Mouse (Mus musculus): ENCODE results near the gene Apln. TPM values are rescaled to one million over a fixed set of nuclear protein-coding genes. Genes with fewer than 3 reads are reported as not detected.

The Apln gene
- polyA plus RNA-seq, 1 experiment from 2014 or later = 4.1 TPM

DNA sequence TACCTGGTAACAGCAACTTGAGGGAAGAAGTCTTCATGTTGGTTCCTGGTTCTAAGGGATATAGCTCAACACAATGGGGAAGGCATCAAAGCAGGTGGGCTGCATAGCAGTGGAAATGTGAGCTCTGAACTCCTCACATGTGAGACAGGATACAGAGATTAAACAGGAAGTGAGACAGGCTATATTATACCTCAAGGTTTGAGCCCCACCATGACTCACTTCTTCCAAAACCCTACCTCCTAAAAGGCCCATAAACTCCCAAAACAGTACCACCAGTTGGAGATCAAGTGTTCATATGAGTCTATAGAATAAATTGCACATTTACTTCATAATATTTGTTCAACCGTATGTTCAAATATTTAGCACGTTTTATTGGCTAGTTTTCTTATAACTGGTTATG is 11.7 kb upstream of the Apln start:
- ATAC-seq (ENCODE audit: low FRiP score, low read depth) = no peak
- Histone ChIP-seq H3K4me3 (no peak overlapping the region), H3K27me3 (no peaks in the 10 kb centered on the region), H3K9ac (replicated peaks) (no peak overlapping the region), H3K27ac (replicated peaks) (no peak overlapping the region), H3K4me1 (no peaks in the 10 kb centered on the region), H3K36me3 (no peaks in the 10 kb centered on the region), H3K9me3 (no peaks in the 10 kb centered on the region), H3K4me2 (replicated peaks) (no peak overlapping the region)
- 85% methylated on average over 2 of the region's 2 CpGs for WGBS

DNA sequence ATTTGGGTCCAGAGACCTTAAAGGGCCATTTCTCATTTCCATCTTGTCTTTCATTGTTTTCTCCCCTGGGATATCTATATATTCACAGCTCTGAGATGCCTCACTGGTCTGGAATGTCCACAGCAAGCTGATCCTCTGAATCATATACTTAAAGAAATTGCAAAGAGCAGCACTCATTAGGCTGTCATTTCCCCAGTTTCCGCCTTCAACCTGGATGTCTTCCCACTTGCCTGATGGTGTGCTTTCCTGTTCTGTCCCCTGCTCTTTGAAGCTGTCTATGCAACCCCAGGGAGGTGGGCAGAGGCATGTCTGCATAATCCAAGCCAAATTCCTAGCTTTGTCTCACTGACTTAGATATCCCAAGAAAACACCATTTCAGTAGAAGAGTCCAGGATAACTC is 9.6 kb upstream of the Apln start:
- H3K36me3 ChIP-seq = no peaks in the 10 kb centered on the region
- no peak for ATAC-seq (ENCODE audit: low FRiP score, low read depth)
- no peaks in the 10 kb centered on the region for H3K4me1 ChIP-seq
- no peaks in the 10 kb centered on the region for H3K9me3 ChIP-seq
- WGBS = 87% methylated on average over 1 of the region's 1 CpGs
- H3K27ac ChIP-seq (replicated peaks) = no peak overlapping the region
- H3K27me3 ChIP-seq = no peaks in the 10 kb centered on the region
- H3K4me2 ChIP-seq (replicated peaks) = no peak overlapping the region
- no peak overlapping the region for H3K9ac ChIP-seq (replicated peaks)
- no peak overlapping the region for H3K4me3 ChIP-seq

DNA sequence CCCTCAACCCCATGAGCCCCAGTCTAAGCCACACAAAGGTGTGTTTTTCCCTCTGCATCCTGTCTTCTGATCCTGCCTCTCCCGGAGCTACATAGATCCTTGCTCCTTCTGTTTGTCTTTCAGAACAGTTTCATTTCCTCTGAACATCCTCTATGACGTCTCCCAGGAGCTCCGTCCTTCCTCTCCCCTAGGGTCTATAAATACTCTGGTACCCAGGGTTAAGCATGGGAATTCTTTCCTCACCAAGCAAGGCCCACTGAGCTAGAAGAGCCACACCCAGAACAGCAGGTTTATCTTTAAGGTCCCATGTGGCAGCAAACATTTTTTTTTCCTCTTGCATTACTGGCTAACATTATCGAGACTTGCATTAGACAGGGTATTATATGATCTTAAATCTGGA is 8.1 kb upstream of the Apln start:
- H3K9ac ChIP-seq (replicated peaks) = no peak overlapping the region
- no peak overlapping the region for H3K27ac ChIP-seq (replicated peaks)
- H3K9me3 ChIP-seq = no peaks in the 10 kb centered on the region
- 81% methylated on average over 4 of the region's 4 CpGs for WGBS
- H3K4me2 ChIP-seq (replicated peaks) = no peak overlapping the region
- no peak for ATAC-seq (ENCODE audit: low FRiP score, low read depth)
- H3K27me3 ChIP-seq = no peaks in the 10 kb centered on the region
- H3K4me3 ChIP-seq = no peak overlapping the region
- H3K36me3 ChIP-seq = no peaks in the 10 kb centered on the region
- no peaks in the 10 kb centered on the region for H3K4me1 ChIP-seq

DNA sequence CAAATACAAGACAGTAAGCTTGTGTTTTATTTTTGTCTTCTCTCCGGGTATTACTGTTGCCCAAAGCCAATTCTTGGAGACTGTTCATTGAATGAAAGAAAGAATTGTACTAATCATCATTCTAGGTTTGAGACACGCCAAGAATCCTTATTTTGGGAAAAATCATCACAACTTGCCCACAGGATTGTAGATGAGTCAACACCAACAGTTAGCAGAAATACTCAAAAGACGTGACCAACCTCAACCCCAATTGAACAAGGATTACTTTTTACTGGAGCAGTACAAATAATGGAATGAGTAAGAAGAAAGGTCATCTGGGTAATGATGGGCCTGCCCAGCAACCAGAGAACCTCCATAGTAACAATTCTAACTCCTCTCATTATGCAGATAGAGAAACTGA is 5.7 kb upstream of the Apln start:
- no peaks in the 10 kb centered on the region for H3K9me3 ChIP-seq
- ATAC-seq (ENCODE audit: low FRiP score, low read depth) = no peak
- no peak overlapping the region for H3K27ac ChIP-seq (replicated peaks)
- no peaks in the 10 kb centered on the region for H3K4me1 ChIP-seq
- H3K9ac ChIP-seq (replicated peaks) = no peak overlapping the region
- H3K27me3 ChIP-seq = peaks cover 10% of the 10 kb centered on the region
- no peaks in the 10 kb centered on the region for H3K36me3 ChIP-seq
- 74% methylated on average over 3 of the region's 3 CpGs for WGBS
- no peak overlapping the region for H3K4me3 ChIP-seq
- no peak overlapping the region for H3K4me2 ChIP-seq (replicated peaks)

DNA sequence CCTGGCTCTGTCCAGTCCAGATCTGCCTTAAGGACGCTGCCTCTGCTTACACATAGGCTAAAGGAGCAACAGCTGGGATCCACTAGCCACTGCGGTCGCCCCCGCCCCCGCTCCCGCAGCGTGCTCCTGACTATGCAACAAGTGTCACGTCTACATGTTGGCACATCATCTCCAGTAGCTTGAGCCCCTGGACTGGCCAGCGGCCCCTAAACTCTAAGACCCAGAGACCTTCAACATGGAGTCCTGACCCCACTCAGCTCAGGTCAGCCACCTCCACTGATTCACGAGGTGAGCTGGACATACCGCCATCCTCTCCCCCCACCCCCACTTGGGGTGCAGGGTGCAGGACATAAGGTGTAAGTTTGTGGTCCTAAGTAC is 898 bp downstream of the Apln start:
- peak overlapping the region; percentile 50 for H3K4me3 ChIP-seq
- H3K36me3 ChIP-seq = no peaks in the 10 kb centered on the region
- H3K27me3 ChIP-seq = peaks cover 61% of the 10 kb centered on the region
- ATAC-seq (ENCODE audit: low FRiP score, low read depth) = no peak; the same call in 1 of the 2 replicates
- peak overlapping the region; percentile 43 for H3K9ac ChIP-seq (replicated peaks)
- H3K9me3 ChIP-seq = no peaks in the 10 kb centered on the region
- H3K4me1 ChIP-seq = peaks cover 7% of the 10 kb centered on the region; the same call in 1 of the 2 replicates
- peak overlapping the region; percentile 75 for H3K4me2 ChIP-seq (replicated peaks)
- 24% methylated on average over 11 of the region's 11 CpGs for WGBS
- no peak overlapping the region for H3K27ac ChIP-seq (replicated peaks)

DNA sequence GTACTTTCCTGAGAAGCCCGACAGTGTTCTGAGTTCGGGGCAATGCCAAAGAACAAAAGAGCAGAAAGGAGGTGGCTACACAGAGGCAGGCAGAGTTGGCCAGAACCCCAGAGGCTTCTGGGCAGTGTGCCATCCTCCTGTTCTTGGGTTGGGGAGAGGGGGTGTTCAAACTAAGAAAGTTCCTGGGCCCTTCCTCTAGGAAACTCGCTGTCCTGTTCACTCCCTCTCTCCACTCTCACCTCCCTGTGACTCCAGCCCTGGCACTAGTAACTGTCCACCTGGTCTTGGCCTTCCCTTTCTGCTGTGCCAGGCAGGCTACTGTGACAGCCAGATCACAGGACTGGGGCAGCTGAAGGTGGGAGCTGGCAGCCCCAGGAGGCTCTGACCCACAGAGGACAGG is 1.6 kb downstream of the Apln start:
- peaks cover 61% of the 10 kb centered on the region for H3K27me3 ChIP-seq
- H3K27ac ChIP-seq (replicated peaks) = no peak overlapping the region
- peak overlapping the region; percentile 75; the same call in 1 of the 2 replicates for H3K4me2 ChIP-seq (replicated peaks)
- H3K36me3 ChIP-seq = no peaks in the 10 kb centered on the region
- no peak overlapping the region for H3K4me3 ChIP-seq
- WGBS = 86% methylated on average over 2 of the region's 3 CpGs
- peaks cover 7% of the 10 kb centered on the region; the same call in 1 of the 2 replicates for H3K4me1 ChIP-seq
- H3K9me3 ChIP-seq = no peaks in the 10 kb centered on the region
- no peak overlapping the region for H3K9ac ChIP-seq (replicated peaks)
- no peak for ATAC-seq (ENCODE audit: low FRiP score, low read depth)

DNA sequence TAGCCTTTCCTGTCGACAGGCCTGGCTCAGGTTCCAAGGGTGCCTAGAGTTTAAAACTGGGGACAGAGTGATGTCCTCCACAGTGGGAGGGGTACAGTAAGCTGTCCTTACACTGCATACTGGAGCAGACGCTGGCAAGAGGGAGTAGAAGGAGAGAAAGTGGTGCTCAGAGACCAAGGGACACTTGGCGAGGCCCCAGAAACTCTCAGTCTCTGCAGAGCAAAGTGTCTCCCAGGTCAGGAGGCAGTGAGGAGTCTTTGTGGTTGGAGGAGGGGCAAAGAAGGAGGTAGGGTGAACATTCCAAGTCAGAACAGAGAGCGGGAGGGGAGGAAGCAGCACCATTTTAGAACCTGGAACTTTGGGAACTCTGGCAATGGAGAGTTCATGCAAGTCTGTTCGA is 2.8 kb downstream of the Apln start:
- Histone ChIP-seq H3K27ac (replicated peaks) (no peak overlapping the region), H3K27me3 (peaks cover 67% of the 10 kb centered on the region), H3K9ac (replicated peaks) (no peak overlapping the region), H3K4me1 (peaks cover 7% of the 10 kb centered on the region; the same call in 1 of the 2 replicates), H3K9me3 (no peaks in the 10 kb centered on the region), H3K4me2 (replicated peaks) (no peak overlapping the region), H3K4me3 (no peak overlapping the region), H3K36me3 (no peaks in the 10 kb centered on the region)
- 76% methylated on average over 5 of the region's 5 CpGs for WGBS
- no peak for ATAC-seq (ENCODE audit: low FRiP score, low read depth)

DNA sequence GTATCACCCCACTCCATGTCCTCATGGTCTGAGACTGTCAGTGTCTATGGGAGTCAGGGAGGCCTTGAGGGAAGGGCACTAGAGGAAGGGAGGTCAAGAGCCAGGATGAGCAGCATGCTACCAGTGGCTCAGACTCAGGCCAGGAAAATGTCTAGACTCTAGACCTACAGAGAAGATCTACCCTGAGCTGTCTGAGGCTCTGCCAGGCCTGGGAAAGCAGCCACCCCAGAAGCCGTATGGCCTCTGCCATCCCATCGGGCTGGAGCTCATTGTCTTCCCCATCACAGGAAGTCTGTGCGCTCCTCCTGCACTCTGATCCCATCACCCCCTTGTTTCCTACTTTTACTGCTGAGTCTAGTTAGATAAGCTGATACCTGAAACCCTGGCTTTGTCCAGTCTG is 4.1 kb downstream of the Apln start:
- Histone ChIP-seq H3K4me3 (no peak overlapping the region), H3K9me3 (no peaks in the 10 kb centered on the region), H3K36me3 (no peaks in the 10 kb centered on the region), H3K4me1 (peaks cover 7% of the 10 kb centered on the region; the same call in 1 of the 2 replicates), H3K27ac (replicated peaks) (no peak overlapping the region), H3K4me2 (replicated peaks) (no peak overlapping the region), H3K27me3 (peaks cover 71% of the 10 kb centered on the region), H3K9ac (replicated peaks) (no peak overlapping the region)
- WGBS = 76% methylated on average over 3 of the region's 3 CpGs
- ATAC-seq (ENCODE audit: low FRiP score, low read depth) = no peak

DNA sequence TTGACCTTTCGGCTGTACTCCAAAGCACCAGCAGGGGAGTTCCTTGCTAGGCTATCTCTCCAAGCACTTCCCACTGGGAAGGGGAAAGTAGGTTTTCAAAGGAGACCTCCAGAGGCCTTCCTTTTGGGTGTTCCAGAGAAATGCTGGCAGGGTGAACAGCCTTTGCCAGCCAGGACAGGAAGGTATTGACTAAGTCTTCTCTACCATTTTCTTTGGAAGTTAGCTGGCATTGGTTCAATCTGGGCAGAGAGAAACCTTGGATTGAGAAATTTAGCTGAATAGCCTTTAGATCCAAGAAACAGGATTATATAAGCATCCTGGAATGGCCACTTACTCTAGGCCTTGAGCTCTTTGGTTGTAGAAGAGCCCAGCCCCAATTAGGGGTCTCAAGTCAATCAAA is 11.8 kb downstream of the Apln start:
- Histone ChIP-seq H3K4me1 (no peaks in the 10 kb centered on the region), H3K36me3 (no peaks in the 10 kb centered on the region), H3K9ac (replicated peaks) (no peak overlapping the region), H3K4me2 (replicated peaks) (no peak overlapping the region), H3K27ac (replicated peaks) (no peak overlapping the region), H3K4me3 (no peak overlapping the region), H3K9me3 (no peaks in the 10 kb centered on the region), H3K27me3 (peaks cover 78% of the 10 kb centered on the region)
- 68% methylated on average over 1 of the region's 1 CpGs for WGBS
- no peak for ATAC-seq (ENCODE audit: low FRiP score, low read depth)

DNA sequence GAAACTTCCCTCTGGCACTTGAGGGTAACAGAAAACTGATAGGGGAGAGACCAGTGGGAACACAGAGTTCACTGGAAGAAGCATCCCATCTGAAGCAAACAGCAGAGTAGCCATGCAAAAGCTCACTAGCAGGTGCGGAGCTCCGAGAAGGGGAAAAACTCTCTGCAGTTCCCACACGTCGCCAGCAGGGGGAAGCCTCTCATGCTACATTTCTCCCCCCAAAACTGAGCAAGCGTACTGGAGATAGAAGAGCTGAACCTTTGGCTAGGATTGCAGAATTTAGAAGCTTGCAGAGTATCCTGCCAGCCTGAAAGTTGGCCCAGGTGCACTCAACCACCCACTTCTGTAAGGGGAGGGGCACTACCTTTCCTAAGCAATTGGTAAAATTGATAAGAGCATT is 14.7 kb downstream of the Apln start:
- no peak for ATAC-seq (ENCODE audit: low FRiP score, low read depth)
- no peak overlapping the region for H3K9ac ChIP-seq (replicated peaks)
- H3K36me3 ChIP-seq = no peaks in the 10 kb centered on the region
- WGBS = 16% methylated on average over 5 of the region's 5 CpGs
- H3K4me2 ChIP-seq (replicated peaks) = no peak overlapping the region
- H3K9me3 ChIP-seq = no peaks in the 10 kb centered on the region
- H3K4me3 ChIP-seq = no peak overlapping the region
- H3K4me1 ChIP-seq = peaks cover 11% of the 10 kb centered on the region
- peaks cover 69% of the 10 kb centered on the region for H3K27me3 ChIP-seq
- no peak overlapping the region for H3K27ac ChIP-seq (replicated peaks)

DNA sequence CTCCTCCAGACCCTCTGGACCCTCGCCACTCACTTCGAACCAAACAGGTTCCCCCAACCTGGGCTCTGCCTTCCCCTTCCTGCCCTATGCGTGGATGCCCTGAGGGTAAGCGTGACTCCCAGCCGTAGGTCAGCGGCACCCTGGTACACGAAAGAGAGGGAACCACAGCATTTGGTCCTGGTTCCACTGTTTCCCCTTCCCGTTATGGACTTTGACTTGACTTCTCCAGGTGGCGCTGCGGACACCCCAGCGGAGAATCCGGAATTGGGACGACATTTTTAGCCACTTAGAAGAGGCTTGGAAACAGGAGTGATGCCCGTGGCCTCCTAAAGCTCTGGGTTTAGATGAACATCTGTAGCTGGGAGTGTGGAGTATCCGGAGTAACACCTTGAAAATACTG is 15.3 kb downstream of the Apln start:
- Histone ChIP-seq H3K36me3 (no peaks in the 10 kb centered on the region), H3K9ac (replicated peaks) (no peak overlapping the region), H3K27me3 (peaks cover 74% of the 10 kb centered on the region), H3K27ac (replicated peaks) (no peak overlapping the region), H3K4me2 (replicated peaks) (no peak overlapping the region), H3K4me1 (peaks cover 11% of the 10 kb centered on the region), H3K4me3 (no peak overlapping the region), H3K9me3 (no peaks in the 10 kb centered on the region)
- WGBS = 48% methylated on average over 15 of the region's 15 CpGs
- ATAC-seq (ENCODE audit: low FRiP score, low read depth) = no peak

DNA sequence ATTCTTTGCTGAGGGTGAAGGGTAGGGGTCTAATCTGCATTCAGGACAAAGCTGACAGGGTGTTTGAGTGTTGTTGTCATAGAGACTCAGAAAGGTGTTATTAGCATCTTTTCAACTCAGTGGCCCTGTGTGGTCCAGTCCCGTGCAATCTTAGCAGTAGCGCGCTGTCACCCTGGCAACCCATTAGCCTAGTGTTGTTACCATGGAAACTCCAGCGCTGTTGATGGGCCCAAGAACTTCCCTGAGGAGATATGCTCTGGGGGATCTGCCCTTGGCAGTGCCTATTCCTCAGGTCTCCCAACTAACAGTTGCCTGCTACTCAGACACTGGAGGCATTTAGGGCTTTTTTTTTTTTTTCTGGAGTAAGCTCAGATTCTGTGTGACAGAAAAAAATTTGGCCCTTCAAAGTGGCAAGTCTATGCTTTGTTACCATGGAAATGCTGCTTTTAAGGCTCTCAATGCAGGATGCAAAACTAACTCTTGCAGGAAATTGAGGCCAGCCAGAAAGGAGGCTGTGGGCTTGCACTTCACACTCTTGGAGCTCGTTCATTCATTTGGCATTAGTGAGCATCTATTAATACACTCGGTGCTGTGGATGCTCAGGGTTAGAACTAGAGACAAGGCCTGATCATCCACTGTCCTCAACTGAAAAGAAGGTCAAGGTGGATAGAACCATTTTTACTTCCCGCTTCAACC is 17.6 kb downstream of the Apln start:
- Histone ChIP-seq H3K9me3 (no peaks in the 10 kb centered on the region), H3K27ac (replicated peaks) (peak overlapping the region; percentile 58; the same call in 1 of the 2 replicates), H3K9ac (replicated peaks) (no peak overlapping the region), H3K4me3 (no peak overlapping the region), H3K27me3 (peaks cover 78% of the 10 kb centered on the region), H3K36me3 (no peaks in the 10 kb centered on the region), H3K4me2 (replicated peaks) (peak overlapping the region; percentile 23), H3K4me1 (peaks cover 11% of the 10 kb centered on the region)
- ATAC-seq (ENCODE audit: low FRiP score, low read depth) = peak; percentile 95
- 41% methylated on average over 7 of the region's 7 CpGs for WGBS

DNA sequence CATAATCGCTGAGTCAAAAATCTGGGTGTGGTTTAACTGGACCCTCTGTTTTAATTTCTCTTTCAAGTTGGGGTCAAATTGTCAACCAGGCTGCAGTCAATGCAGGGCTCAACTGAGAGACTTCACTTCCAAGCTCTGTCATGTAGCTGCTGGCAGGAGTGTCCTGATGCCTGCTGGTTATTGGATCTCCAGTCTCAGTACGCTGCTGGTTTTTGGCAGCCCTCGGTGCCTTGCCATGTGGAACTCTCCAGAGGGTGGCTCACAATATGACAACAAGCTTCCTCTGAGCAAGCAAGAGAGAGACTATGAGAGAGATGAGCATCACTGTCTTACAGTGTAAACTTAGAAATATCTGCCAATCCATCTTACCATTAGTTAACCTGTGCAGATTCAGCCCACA is 23.0 kb downstream of the Apln start:
- no peak for ATAC-seq (ENCODE audit: low FRiP score, low read depth)
- 95% methylated on average over 3 of the region's 3 CpGs for WGBS
- no peaks in the 10 kb centered on the region for H3K36me3 ChIP-seq

More for the DNA sequence above, 23.0 kb downstream of the Apln start:
- Histone ChIP-seq H3K4me2 (replicated peaks) (no peak overlapping the region), H3K9me3 (no peaks in the 10 kb centered on the region), H3K9ac (replicated peaks) (no peak overlapping the region), H3K27ac (replicated peaks) (no peak overlapping the region), H3K27me3 (peaks cover 40% of the 10 kb centered on the region), H3K4me1 (peaks cover 4% of the 10 kb centered on the region; the same call in 1 of the 2 replicates), H3K4me3 (no peak overlapping the region)
